Mouse (Mus musculus) heart, postnatal 0 days (tissue): ENCODE measurements around the gene Mgll.

ENCODE experiments used
- CTCF ChIP-seq: IDR thresholded peaks from 2 replicates; pipeline ENCODE4 v1.5.1; 2016; ENCODE audit warnings: antibody characterized with exemption, control low read depth, low read depth
- EP300 ChIP-seq: IDR thresholded peaks from 2 replicates; pipeline ENCODE4 v1.6.1; 2016; ENCODE audit warnings: antibody characterized with exemption, low read depth

GRCm38 (mm10) chr6:88718033-88718725 is 6.0 kb upstream of the Mgll start:
- no peak for TF ChIP-seq EP300
- TF ChIP-seq CTCF, result no peak
